Mouse (Mus musculus) C2C12 (cell line): ENCODE measurements around the gene Pomp. TPM values are rescaled to one million over a fixed set of nuclear protein-coding genes. Genes with fewer than 3 reads are reported as not detected.

Source experiments
- H3K27me3 ChIP-seq: one replicate; pipeline ENCODE4 v1.6.1; 2011; ENCODE audit not compliant: control insufficient read depth, insufficient read depth, insufficient read length
- H3K36me3 ChIP-seq: one replicate; pipeline ENCODE4 v1.6.1; 2011; ENCODE audit not compliant: control insufficient read depth, insufficient read depth
- H3K4me3 ChIP-seq: one replicate; pipeline ENCODE4 v1.5.1; 2011; ENCODE audit warnings: mild to moderate bottlenecking, control low read depth; ENCODE audit not compliant: poor library complexity, insufficient read depth, severe bottlenecking
- H3K79me2 ChIP-seq: one replicate; pipeline ENCODE4 v1.6.1; 2011; ENCODE audit not compliant: control insufficient read depth, insufficient read depth
- H3K79me3 ChIP-seq: one replicate; pipeline ENCODE4 v1.6.1; 2011; ENCODE audit warnings: low read depth, control low read depth
- H3ac ChIP-seq: one replicate; pipeline ENCODE3; 2011; ENCODE audit warnings: low read depth; ENCODE audit not compliant: control insufficient read depth, insufficient read length
- CEBPB ChIP-seq: IDR thresholded peaks from one replicate; pipeline ENCODE4 v1.6.1; 2011; ENCODE audit warnings: low read depth, mild to moderate bottlenecking, control low read depth, moderate library complexity
- CTCF ChIP-seq: IDR thresholded peaks from one replicate; pipeline ENCODE4 v1.5.1; 2011; ENCODE audit not compliant: control insufficient read depth, insufficient read depth, insufficient read length
- FOSL1 ChIP-seq: IDR thresholded peaks from one replicate; pipeline ENCODE4 v1.8.0; 2011; ENCODE audit warnings: mild to moderate bottlenecking, low read length; ENCODE audit not compliant: poor library complexity, insufficient read depth, severe bottlenecking
- MAX ChIP-seq: IDR thresholded peaks from one replicate; pipeline ENCODE4 v1.6.1; 2011; ENCODE audit warnings: mild to moderate bottlenecking, control low read depth
- MYOD1 ChIP-seq: IDR thresholded peaks from one replicate; pipeline ENCODE4 v1.6.1; 2011; ENCODE audit warnings: low read depth; ENCODE audit not compliant: control insufficient read depth, insufficient read length
- MYOG ChIP-seq: IDR thresholded peaks from one replicate; pipeline ENCODE4 v1.6.1; 2011; ENCODE audit not compliant: control insufficient read depth, insufficient read length; ENCODE audit errors: extremely low read depth
- USF1 ChIP-seq: IDR thresholded peaks from one replicate; pipeline ENCODE4 v1.6.1; 2011; ENCODE audit warnings: low read depth, mild to moderate bottlenecking, control low read depth, moderate library complexity
- polyA plus RNA-seq: library from polyadenylated mRNA; unstranded; fragments of >200 nt; fragmentation: generic; extraction: Trizol; gene quantifications from one replicate; pipeline ENCODE4 v1.2.1, GENCODE M21; 2012; ENCODE audit warnings: missing spikeins

Gene Pomp
- polyA plus RNA-seq, 1 experiment: 292 TPM

- TF ChIP-seq CEBPB (no peak), MYOG (no peak), CTCF (no peak), FOSL1 (no peak), MYOD1 (no peak), USF1 (no peak), MAX (no peak)
- H3ac ChIP-seq: no peak overlapping the region
- no peaks in the 10 kb centered on the region for H3K79me2 ChIP-seq
- peaks cover 4% of the 10 kb centered on the region for H3K27me3 ChIP-seq
- peaks cover 72% of the 10 kb centered on the region for H3K36me3 ChIP-seq
- peaks cover 2% of the 10 kb centered on the region for H3K79me3 ChIP-seq
- no peak overlapping the region for H3K4me3 ChIP-seq
Observed at GRCm38 (mm10) chr5:147877520-147877919, 17.3 kb downstream of the Pomp start.

GRCm38 (mm10) chr5:147879971-147880682 lies 19.9 kb downstream of the Pomp start:
- H3K79me2 ChIP-seq: no peaks in the 10 kb centered on the region
- no peak overlapping the region for H3ac ChIP-seq
- no peak overlapping the region for H3K4me3 ChIP-seq
- H3K36me3 ChIP-seq: peaks cover 49% of the 10 kb centered on the region
- TF ChIP-seq MYOD1 (no peak), CEBPB (no peak)
- H3K27me3 ChIP-seq: peaks cover 4% of the 10 kb centered on the region
- peaks cover 2% of the 10 kb centered on the region for H3K79me3 ChIP-seq

- no peaks in the 10 kb centered on the region for H3K79me2 ChIP-seq
- H3K27me3 ChIP-seq: no peaks in the 10 kb centered on the region
Observed at GRCm38 (mm10) chr5:147883581-147883980, 23.3 kb downstream of the Pomp start.

GRCm38 (mm10) chr5:147888313-147889297 lies 28.3 kb downstream of the Pomp start:
- Histone ChIP-seq H3K79me3 (no peaks in the 10 kb centered on the region), H3K36me3 (no peaks in the 10 kb centered on the region), H3ac (no peak overlapping the region), H3K79me2 (no peaks in the 10 kb centered on the region), H3K4me3 (no peak overlapping the region), H3K27me3 (no peaks in the 10 kb centered on the region)
- no peak for TF ChIP-seq CTCF

More at GRCm38 (mm10) chr5:147883581-147883980, 23.3 kb downstream of the Pomp start:
- Histone ChIP-seq H3K79me3 (no peaks in the 10 kb centered on the region), H3K4me3 (no peak overlapping the region), H3K36me3 (peaks cover 16% of the 10 kb centered on the region), H3ac (no peak overlapping the region)
- TF ChIP-seq MYOG: no peak

GRCm38 (mm10) chr5:147892735-147893134 lies 32.5 kb downstream of the Pomp start:
- H3K79me2 ChIP-seq: no peaks in the 10 kb centered on the region
- TF ChIP-seq MAX (no peak), MYOD1 (no peak), CEBPB (no peak), CTCF (no peak), FOSL1 (no peak), MYOG (no peak), USF1 (no peak)
- H3K4me3 ChIP-seq: no peak overlapping the region
- no peaks in the 10 kb centered on the region for H3K27me3 ChIP-seq
- no peaks in the 10 kb centered on the region for H3K79me3 ChIP-seq
- H3K36me3 ChIP-seq: no peaks in the 10 kb centered on the region
- no peak overlapping the region for H3ac ChIP-seq

- no peaks in the 10 kb centered on the region for H3K36me3 ChIP-seq
- no peaks in the 10 kb centered on the region for H3K27me3 ChIP-seq
- H3K79me3 ChIP-seq: no peaks in the 10 kb centered on the region
- TF ChIP-seq CTCF: no peak
- TF ChIP-seq MYOG: no peak
- TF ChIP-seq CEBPB: no peak
- TF ChIP-seq MAX: no peak
- no peak for TF ChIP-seq USF1
- TF ChIP-seq MYOD1: no peak
- TF ChIP-seq FOSL1: no peak
- H3K79me2 ChIP-seq: no peaks in the 10 kb centered on the region
- H3ac ChIP-seq: no peak overlapping the region
- no peak overlapping the region for H3K4me3 ChIP-seq
Observed at GRCm38 (mm10) chr5:147893143-147893542, 32.9 kb downstream of the Pomp start.
